Mouse (Mus musculus) liver, embryonic 11.5 days (tissue): Measurements from ENCODE around the gene Pik3r2. TPM values are rescaled to one million over a fixed set of nuclear protein-coding genes. Genes with fewer than 3 reads are reported as not detected.
"Not testable (repeated sequence)": the region's sequence is repeated elsewhere in the genome, so short reads cannot be mapped to it uniquely, and the experiment has no call there.

Source experiments
- ATAC-seq: fragments of 200-750 bp; cut with Nextera tagmentation; replicated peaks from 2 replicates; pipeline ENCODE4 v1.8.0; 2017; ENCODE audit warnings: moderate number of reproducible peaks, mild to moderate bottlenecking, moderate TSS enrichment, moderate library complexity; ENCODE audit not compliant: low FRiP score
- DNase-seq: peaks from one replicate; pipeline ENCODE4 v3.0.0-alpha.2; 2017; ENCODE audit warnings: low spot score
- H3K27ac ChIP-seq: fragments of 300-500 bp; sonication (generic); 2 replicates; pipeline ENCODE4 v1.5.1; 2014; ENCODE audit warnings: mild to moderate bottlenecking, low read depth, low read length, control low read depth
- H3K27me3 ChIP-seq: fragments of 300-500 bp; sonication (generic); replicated peaks from 2 replicates; pipeline ENCODE4 v1.6.1; 2014; ENCODE audit warnings: low read length, mixed read lengths; ENCODE audit not compliant: control insufficient read depth, insufficient read depth
- H3K36me3 ChIP-seq: fragments of 300-500 bp; sonication (generic); 2 replicates; pipeline ENCODE4 v1.6.1; 2014; ENCODE audit warnings: mild to moderate bottlenecking, low read length, moderate library complexity, mixed read lengths; ENCODE audit not compliant: control insufficient read depth, insufficient read depth
- H3K4me1 ChIP-seq: fragments of 300-500 bp; sonication (generic); replicated peaks from 2 replicates; pipeline ENCODE4 v1.6.1; 2014; ENCODE audit warnings: low read length, mixed read lengths; ENCODE audit not compliant: control insufficient read depth, insufficient read depth
- H3K4me2 ChIP-seq: fragments of 300-500 bp; sonication (generic); 2 replicates; pipeline ENCODE4 v1.6.1; 2014; ENCODE audit warnings: mild to moderate bottlenecking, control low read depth, moderate library complexity
- H3K4me3 ChIP-seq: fragments of 300-500 bp; sonication (generic); 2 replicates; pipeline ENCODE4 v1.5.1; 2014; ENCODE audit warnings: low read depth, low read length, control low read depth
- H3K9ac ChIP-seq: fragments of 300-500 bp; sonication (generic); 2 replicates; pipeline ENCODE4 v1.6.1; 2014; ENCODE audit warnings: low read depth, low read length, control low read depth
- H3K9me3 ChIP-seq: fragments of 300-500 bp; sonication (generic); 2 replicates; pipeline ENCODE4 v1.6.1; 2016; ENCODE audit warnings: low read length, inconsistent platforms, mixed read lengths; ENCODE audit not compliant: control insufficient read depth
- WGBS: fragments of 180-500 bp; shearing (Covaris S2); extraction: QIAGEN DNeasy Blood & Tissue Kit; methylation state at CpG from one replicate; pipeline ENCODE4 v1.1.7; 2014; 5-methylcytosine and 5-hydroxymethylcytosine counted together
- polyA plus RNA-seq: library from polyadenylated mRNA; unstranded; fragments of >200 nt; fragmentation: Nextera tagmentation; extraction: Ambion mirVana; gene quantifications from 2 replicates; pipeline ENCODE4 v1.2.1, GENCODE M21; 2014

The Pik3r2 gene
- polyA plus RNA-seq = 41.5 and 44.6 TPM in 2 replicates

- ATAC-seq (peak; percentile 88), DNase-seq (peak; percentile 95)
- H3K36me3 ChIP-seq = peaks cover 41% of the 10 kb centered on the region
- no peaks in the 10 kb centered on the region for H3K27me3 ChIP-seq
- peak within 1 kb of the TSS; percentile 99 for H3K9ac ChIP-seq
- H3K4me1 ChIP-seq = peaks cover 23% of the 10 kb centered on the region
- WGBS = under 1% methylated on average over 94 of the region's 94 CpGs
- peak within 1 kb of the TSS; percentile 99 for H3K27ac ChIP-seq
- H3K4me3 ChIP-seq = peak within 1 kb of the TSS; percentile 90
- H3K4me2 ChIP-seq = peak within 1 kb of the TSS; percentile 99
- H3K9me3 ChIP-seq = no peaks in the 10 kb centered on the region
Measured at GRCm38 (mm10) chr8:70776496-70777444, at the start of gene Pik3r2. Gene Pik3r2 (minus strand): TSS chr8:70776713.

GRCm38 (mm10) chr8:70825816-70826215, 49.3 kb upstream of the Pik3r2 start:
- 80% methylated on average over 8 of the region's 8 CpGs for WGBS
- no peak overlapping the region for H3K9ac ChIP-seq

GRCm38 (mm10) chr8:70823802-70824201, 47.3 kb upstream of the Pik3r2 start:
- no peak overlapping the region for H3K4me3 ChIP-seq
- 84% methylated on average over 7 of the region's 7 CpGs for whole genome bisulfite sequencing
- DNase-seq = no peak
- no peak overlapping the region for H3K9ac ChIP-seq
- no peaks in the 10 kb centered on the region for H3K36me3 ChIP-seq
- no peak overlapping the region for H3K4me2 ChIP-seq
- H3K9me3 ChIP-seq = peaks cover 2% of the 10 kb centered on the region; the same call in 1 of the 2 replicates
- peaks cover 3% of the 10 kb centered on the region; the same call in 1 of the 2 replicates for H3K4me1 ChIP-seq
- no peak for ATAC-seq
- peaks cover 4% of the 10 kb centered on the region; the same call in 1 of the 2 replicates for H3K27me3 ChIP-seq
- no peak overlapping the region for H3K27ac ChIP-seq

More at GRCm38 (mm10) chr8:70825816-70826215, 49.3 kb upstream of the Pik3r2 start:
- Histone ChIP-seq H3K27ac (no peak overlapping the region), H3K4me2 (no peak overlapping the region), H3K9me3 (peaks cover 2% of the 10 kb centered on the region; the same call in 1 of the 2 replicates), H3K36me3 (no peaks in the 10 kb centered on the region), H3K4me1 (peaks cover 3% of the 10 kb centered on the region; the same call in 1 of the 2 replicates), H3K27me3 (no peaks in the 10 kb centered on the region), H3K4me3 (no peak overlapping the region)
- no peak for DNase-seq
- ATAC-seq = no peak

- not testable (repeated sequence) for H3K4me3 ChIP-seq, H3K36me3 ChIP-seq, H3K4me2 ChIP-seq, H3K9ac ChIP-seq, H3K9me3 ChIP-seq, H3K4me1 ChIP-seq, H3K27me3 ChIP-seq, ATAC-seq, DNase-seq, H3K27ac ChIP-seq
- 80% methylated on average over 3 of the region's 3 CpGs for WGBS
Measured at GRCm38 (mm10) chr8:70822594-70822993, 46.1 kb upstream of the Pik3r2 start.

- Histone ChIP-seq H3K4me1 (peaks cover 5% of the 10 kb centered on the region), H3K4me2 (no peak overlapping the region), H3K9me3 (peaks cover 1% of the 10 kb centered on the region; the same call in 1 of the 2 replicates), H3K27ac (no peak overlapping the region), H3K9ac (0 out of 2 replicates have a peak overlapping the region, but pooled peaks have one; percentile 22), H3K36me3 (no peaks in the 10 kb centered on the region), H3K4me3 (no peak overlapping the region), H3K27me3 (peaks cover 7% of the 10 kb centered on the region)
- WGBS = 51% methylated on average over 11 of the region's 11 CpGs
- ATAC-seq = no peak
- DNase-seq = no peak
Measured at GRCm38 (mm10) chr8:70821992-70822391, 45.5 kb upstream of the Pik3r2 start.

- Histone ChIP-seq H3K4me1 (peaks cover 10% of the 10 kb centered on the region), H3K27ac (no peak overlapping the region), H3K4me2 (no peak overlapping the region), H3K4me3 (no peak overlapping the region), H3K9ac (0 out of 2 replicates have a peak overlapping the region, but pooled peaks have one; percentile 22), H3K27me3 (peaks cover 8% of the 10 kb centered on the region), H3K9me3 (no peaks in the 10 kb centered on the region), H3K36me3 (no peaks in the 10 kb centered on the region)
- ATAC-seq = peak; percentile 34; the same call in 1 of the 2 replicates
- WGBS = 15% methylated on average over 30 of the region's 30 CpGs
- peak; percentile 77 for DNase-seq
Measured at GRCm38 (mm10) chr8:70821399-70821962, 45.0 kb upstream of the Pik3r2 start.

- Histone ChIP-seq H3K4me2 (peak overlapping the region; percentile 21), H3K36me3 (no peaks in the 10 kb centered on the region), H3K4me1 (peaks cover 11% of the 10 kb centered on the region), H3K9ac (no peak overlapping the region), H3K27me3 (peaks cover 12% of the 10 kb centered on the region), H3K9me3 (no peaks in the 10 kb centered on the region), H3K27ac (no peak overlapping the region), H3K4me3 (0 out of 2 replicates have a peak overlapping the region, but pooled peaks have one; percentile 3)
- WGBS = 7% methylated on average over 31 of the region's 31 CpGs
- DNase-seq (peak; percentile 64), ATAC-seq (peak; percentile 61)
Measured at GRCm38 (mm10) chr8:70820101-70820935, 43.8 kb upstream of the Pik3r2 start.

GRCm38 (mm10) chr8:70816679-70817078, 40.2 kb upstream of the Pik3r2 start:
- Histone ChIP-seq H3K4me3 (peak overlapping the region; percentile 24; the same call in 1 of the 2 replicates), H3K9ac (no peak overlapping the region), H3K36me3 (no peaks in the 10 kb centered on the region), H3K27me3 (peaks cover 12% of the 10 kb centered on the region), H3K27ac (no peak overlapping the region), H3K4me2 (peak overlapping the region; percentile 57), H3K9me3 (no peaks in the 10 kb centered on the region), H3K4me1 (peaks cover 9% of the 10 kb centered on the region)
- DNase-seq = peak; percentile 77
- WGBS = 10% methylated on average over 30 of the region's 30 CpGs
- peak; percentile 77 for ATAC-seq
